Mouse (Mus musculus) intestine, embryonic 16.5 days (tissue): ENCODE results near the gene Mrgprd. TPM values are rescaled to one million over a fixed set of nuclear protein-coding genes. Genes with fewer than 3 reads are reported as not detected.

ENCODE experiments used
- ATAC-seq: fragments of 200-750 bp; cut with Nextera tagmentation; 2 replicates; pipeline ENCODE4 v1.8.0; 2017; ENCODE audit warnings: moderate TSS enrichment, moderate library complexity
- H3K27ac ChIP-seq: fragments of 300-500 bp; sonication (generic); 2 replicates; pipeline ENCODE4 v1.5.1; 2014; ENCODE audit warnings: mild to moderate bottlenecking, low read length
- H3K27me3 ChIP-seq: fragments of 300-500 bp; sonication (generic); replicated peaks from 2 replicates; pipeline ENCODE4 v1.6.1; 2014; ENCODE audit warnings: low read length, control low read depth, mixed read lengths; ENCODE audit not compliant: control insufficient read depth, insufficient read depth
- H3K36me3 ChIP-seq: fragments of 300-500 bp; sonication (generic); 2 replicates; pipeline ENCODE4 v1.6.1; 2014; ENCODE audit warnings: low read length, control low read depth; ENCODE audit not compliant: control insufficient read depth, insufficient read depth
- H3K4me1 ChIP-seq: fragments of 300-500 bp; sonication (generic); 2 replicates; pipeline ENCODE4 v1.6.1; 2014; ENCODE audit warnings: low read length, control low read depth, mixed read lengths; ENCODE audit not compliant: control insufficient read depth, insufficient read depth
- H3K4me2 ChIP-seq: fragments of 300-500 bp; sonication (generic); 2 replicates; pipeline ENCODE4 v1.6.1; 2014; ENCODE audit warnings: low read depth, low read length, control low read depth
- H3K4me3 ChIP-seq: fragments of 300-500 bp; sonication (generic); 2 replicates; pipeline ENCODE4 v1.5.1; 2014; ENCODE audit warnings: mild to moderate bottlenecking, low read length
- H3K9ac ChIP-seq: fragments of 300-500 bp; sonication (generic); 2 replicates; pipeline ENCODE4 v1.6.1; 2014; ENCODE audit warnings: low read depth, low read length
- H3K9me3 ChIP-seq: fragments of 300-500 bp; sonication (generic); 2 replicates; pipeline ENCODE4 v1.6.1; 2016; ENCODE audit warnings: low read length, control low read depth; ENCODE audit not compliant: control insufficient read depth
- WGBS: fragments of 180-500 bp; shearing (Covaris S2); extraction: QIAGEN DNeasy Blood & Tissue Kit; methylation state at CpG from one replicate; pipeline ENCODE4 v1.1.7; 2014; 5-methylcytosine and 5-hydroxymethylcytosine counted together
- polyA plus RNA-seq: library from polyadenylated mRNA; unstranded; fragments of >200 nt; fragmentation: Nextera tagmentation; extraction: Ambion mirVana; gene quantifications from 2 replicates; pipeline ENCODE4 v1.2.1, GENCODE M21; 2015

Mrgprd gene
- polyA plus RNA-seq: not detected in 2 replicates

- H3K36me3 ChIP-seq: no peaks in the 10 kb centered on the region
- H3K4me1 ChIP-seq: no peaks in the 10 kb centered on the region
- ATAC-seq: no peak
- H3K4me3 ChIP-seq: no peak within 1 kb of the TSS
- H3K27ac ChIP-seq: no peak within 1 kb of the TSS
- H3K4me2 ChIP-seq: no peak within 1 kb of the TSS
- no peaks in the 10 kb centered on the region for H3K27me3 ChIP-seq
- no peak within 1 kb of the TSS for H3K9ac ChIP-seq
- no peaks in the 10 kb centered on the region for H3K9me3 ChIP-seq
- WGBS: 88% methylated on average over 6 of the region's 6 CpGs
Observed at GRCm38 (mm10) chr7:145314785-145315411, at the start of gene Mrgprd. Gene Mrgprd, plus strand, starts transcription at chr7:145314835.

- 88% methylated on average over 2 of the region's 2 CpGs for WGBS
- H3K27me3 ChIP-seq: no peaks in the 10 kb centered on the region
- no peaks in the 10 kb centered on the region; the same call in 1 of the 2 replicates for H3K4me1 ChIP-seq
- peaks cover 12% of the 10 kb centered on the region for H3K36me3 ChIP-seq
- no peak overlapping the region for H3K9ac ChIP-seq
- H3K4me3 ChIP-seq: no peak overlapping the region
- no peaks in the 10 kb centered on the region for H3K9me3 ChIP-seq
- H3K27ac ChIP-seq: no peak overlapping the region
- no peak overlapping the region for H3K4me2 ChIP-seq
- no peak for ATAC-seq
Observed at GRCm38 (mm10) chr7:145266011-145266410, 48.6 kb upstream of the Mrgprd start.

DNA sequence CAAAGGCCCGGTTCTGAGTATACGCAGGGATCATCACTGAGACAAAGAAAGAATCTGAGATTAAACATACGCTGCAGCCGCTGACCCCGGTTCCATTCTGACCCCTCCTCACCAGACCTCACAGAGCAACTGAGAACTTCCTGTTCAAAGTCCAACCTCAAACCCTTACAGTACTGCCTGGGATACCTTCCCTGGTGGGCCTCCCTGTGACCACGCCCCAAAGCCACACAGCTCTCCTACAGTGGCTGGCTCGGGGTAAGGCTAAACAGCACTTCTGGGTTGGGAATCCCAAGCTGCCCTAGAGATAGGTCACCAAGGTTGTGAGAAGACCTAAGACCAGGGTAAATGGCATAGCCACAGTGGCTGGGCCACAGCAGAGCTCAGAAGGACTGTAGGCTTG lies 45.7 kb upstream of the Mrgprd start:
- no peaks in the 10 kb centered on the region; the same call in 1 of the 2 replicates for H3K4me1 ChIP-seq
- 60% methylated on average over 7 of the region's 7 CpGs for WGBS
- H3K27me3 ChIP-seq: no peaks in the 10 kb centered on the region
- H3K27ac ChIP-seq: no peak overlapping the region
- peaks cover 18% of the 10 kb centered on the region for H3K36me3 ChIP-seq
- H3K9ac ChIP-seq: no peak overlapping the region
- no peaks in the 10 kb centered on the region for H3K9me3 ChIP-seq
- no peak overlapping the region for H3K4me2 ChIP-seq
- ATAC-seq: peak; percentile 90
- no peak overlapping the region for H3K4me3 ChIP-seq

- Histone ChIP-seq H3K9ac (no peak overlapping the region), H3K4me1 (no peaks in the 10 kb centered on the region; the same call in 1 of the 2 replicates), H3K4me3 (no peak overlapping the region), H3K9me3 (no peaks in the 10 kb centered on the region), H3K27ac (no peak overlapping the region), H3K36me3 (peaks cover 21% of the 10 kb centered on the region), H3K27me3 (no peaks in the 10 kb centered on the region), H3K4me2 (no peak overlapping the region)
- 94% methylated on average over 5 of the region's 5 CpGs for WGBS
- no peak for ATAC-seq
Observed at GRCm38 (mm10) chr7:145270955-145271354, 43.7 kb upstream of the Mrgprd start.

GRCm38 (mm10) chr7:145275488-145275887 lies 39.1 kb upstream of the Mrgprd start:
- Histone ChIP-seq H3K4me2 (no peak overlapping the region), H3K27ac (no peak overlapping the region), H3K36me3 (peaks cover 27% of the 10 kb centered on the region), H3K9me3 (no peaks in the 10 kb centered on the region), H3K4me1 (no peaks in the 10 kb centered on the region), H3K9ac (no peak overlapping the region), H3K4me3 (no peak overlapping the region), H3K27me3 (no peaks in the 10 kb centered on the region)
- no peak for ATAC-seq
- WGBS: 80% methylated on average over 3 of the region's 3 CpGs

DNA sequence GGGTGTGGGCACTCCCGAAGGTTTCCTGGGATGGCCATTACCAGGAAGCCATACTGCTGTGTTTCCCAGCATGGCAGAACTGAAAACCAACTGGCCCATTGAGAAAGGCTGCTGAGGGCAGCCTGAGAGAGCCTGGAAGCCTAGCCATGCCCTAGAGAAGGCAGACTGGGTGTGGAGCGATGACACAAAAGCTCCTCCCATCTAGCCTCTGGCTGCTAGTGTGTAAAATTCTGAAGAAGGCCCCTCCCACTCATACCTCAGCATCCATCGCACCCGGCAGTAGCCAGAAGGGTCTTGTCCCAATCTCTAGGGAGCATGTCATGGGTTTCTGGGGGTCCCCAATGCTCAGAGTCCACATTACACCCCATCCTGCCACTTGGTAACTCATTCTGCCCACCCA lies 33.2 kb upstream of the Mrgprd start:
- H3K9ac ChIP-seq: no peak overlapping the region
- H3K4me2 ChIP-seq: no peak overlapping the region
- no peaks in the 10 kb centered on the region for H3K9me3 ChIP-seq
- WGBS: 81% methylated on average over 4 of the region's 4 CpGs
- no peak overlapping the region for H3K27ac ChIP-seq
- H3K27me3 ChIP-seq: no peaks in the 10 kb centered on the region
- peaks cover 12% of the 10 kb centered on the region for H3K36me3 ChIP-seq
- H3K4me1 ChIP-seq: peaks cover 18% of the 10 kb centered on the region
- no peak for ATAC-seq
- no peak overlapping the region for H3K4me3 ChIP-seq

DNA sequence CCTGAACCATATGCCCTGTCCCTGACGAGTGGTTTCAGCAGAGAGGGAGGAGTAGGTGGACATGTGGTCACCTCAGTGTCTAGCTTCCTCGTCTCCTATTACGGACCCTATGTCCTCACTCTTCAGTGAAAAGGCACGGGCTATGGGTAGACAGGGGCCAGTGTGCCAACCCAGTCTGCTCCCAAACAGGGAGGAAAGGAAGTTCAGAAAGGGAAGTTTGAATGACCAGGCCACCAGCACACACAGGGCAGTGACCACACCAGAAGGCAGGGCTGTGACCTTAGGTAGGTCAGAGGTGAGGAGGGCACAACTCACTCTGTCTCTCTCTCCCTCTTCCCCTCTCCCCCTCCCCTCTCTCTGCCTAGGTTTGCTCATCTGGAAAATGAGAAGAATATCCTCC lies 31.6 kb upstream of the Mrgprd start:
- Histone ChIP-seq H3K27ac (no peak overlapping the region), H3K9ac (peak overlapping the region; percentile 64)
- ATAC-seq: no peak

DNA sequence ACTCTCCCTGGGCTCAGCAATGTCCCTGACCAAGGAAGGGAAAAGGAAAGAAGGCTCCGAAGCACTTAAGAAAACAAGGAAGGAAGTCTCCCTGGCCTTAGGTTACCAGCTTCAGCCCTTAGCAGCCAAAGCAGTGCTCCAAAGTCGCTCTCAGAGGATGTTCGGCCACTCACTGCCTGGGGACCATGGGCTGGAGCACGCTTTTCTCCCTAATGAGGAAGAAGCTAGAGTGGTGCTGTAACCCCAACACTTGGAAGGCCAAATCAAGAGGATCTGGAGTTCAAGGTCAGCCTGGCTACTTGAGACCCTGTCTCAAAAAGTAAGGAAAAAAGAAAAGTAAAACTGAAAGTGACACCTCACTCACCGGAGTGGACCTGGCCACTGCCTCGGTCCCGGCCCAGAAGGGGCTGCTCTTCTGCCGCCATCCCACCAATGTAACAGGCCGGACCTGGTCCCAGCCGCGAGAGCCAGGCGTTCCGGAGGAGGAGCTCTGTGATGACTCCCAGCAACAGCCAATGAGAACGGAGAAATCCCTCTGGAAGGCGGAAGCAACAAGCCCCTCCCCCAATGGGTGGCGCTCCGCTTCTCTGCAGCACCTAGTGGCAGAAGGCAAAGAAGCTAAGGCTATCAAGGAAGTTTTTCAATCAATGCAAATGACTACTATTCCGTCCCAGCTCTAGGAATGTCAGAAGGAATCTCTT lies 31.0 kb upstream of the Mrgprd start, which contains the start of gene Tpcn2:
Gene Tpcn2, minus strand, starts transcription at position 525 of the 701 bp plus-strand sequence.
- H3K36me3 ChIP-seq: peaks cover 7% of the 10 kb centered on the region
- ATAC-seq: peak; percentile 91
- H3K9me3 ChIP-seq: no peaks in the 10 kb centered on the region
- no peaks in the 10 kb centered on the region for H3K27me3 ChIP-seq
- H3K27ac ChIP-seq: peak within 1 kb of the TSS; percentile 70
- H3K4me3 ChIP-seq: peak within 1 kb of the TSS; percentile 54
- WGBS: 1% methylated on average over 18 of the region's 18 CpGs
- peak within 1 kb of the TSS; percentile 64 for H3K9ac ChIP-seq
- peaks cover 22% of the 10 kb centered on the region for H3K4me1 ChIP-seq
- peak within 1 kb of the TSS; percentile 53 for H3K4me2 ChIP-seq

More for the DNA sequence above, 31.6 kb upstream of the Mrgprd start:
- Histone ChIP-seq H3K27me3 (no peaks in the 10 kb centered on the region), H3K4me2 (peak overlapping the region; percentile 53), H3K4me1 (peaks cover 22% of the 10 kb centered on the region), H3K9me3 (no peaks in the 10 kb centered on the region), H3K36me3 (peaks cover 7% of the 10 kb centered on the region), H3K4me3 (peak overlapping the region; percentile 54)
- WGBS: 50% methylated on average over 4 of the region's 4 CpGs

DNA sequence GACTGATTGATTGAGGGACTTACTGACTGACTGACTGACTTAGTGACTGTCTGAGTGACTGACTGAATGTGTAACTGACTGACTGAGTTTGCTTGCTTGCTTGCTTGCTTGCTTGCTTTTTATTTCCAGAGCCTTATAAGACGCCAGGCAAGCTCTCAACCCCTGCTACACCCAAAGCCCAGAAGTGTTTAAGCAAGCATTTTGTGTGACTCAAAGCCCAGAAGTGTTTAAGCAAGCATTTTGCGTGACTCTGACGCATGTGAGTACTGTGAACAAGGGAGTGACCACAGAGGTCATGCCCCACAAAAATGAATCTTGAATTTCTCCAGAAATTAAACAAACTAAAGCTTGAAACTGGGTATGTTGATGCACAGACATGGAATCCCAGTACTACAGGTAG lies 30.3 kb upstream of the Mrgprd start:
- peak; percentile 19 for ATAC-seq
- H3K27ac ChIP-seq: peak overlapping the region; percentile 70
- H3K4me1 ChIP-seq: peaks cover 22% of the 10 kb centered on the region
- peaks cover 7% of the 10 kb centered on the region; the same call in 1 of the 2 replicates for H3K36me3 ChIP-seq
- H3K4me3 ChIP-seq: peak overlapping the region; percentile 54
- H3K9ac ChIP-seq: no peak overlapping the region
- no peaks in the 10 kb centered on the region for H3K27me3 ChIP-seq
- H3K4me2 ChIP-seq: peak overlapping the region; percentile 53
- WGBS: 33% methylated on average over 3 of the region's 3 CpGs
- H3K9me3 ChIP-seq: no peaks in the 10 kb centered on the region
